8 mouse cellular contexts compared by ENCODE assay signal in genomic region chr11:78301357-78302084, GRCm38 (mm10). TPM values are rescaled to one million over a fixed set of nuclear protein-coding genes. Genes with fewer than 3 reads are reported as not detected.
DNase-seq lines count a peak whose midpoint lies in the region; ATAC-seq and TF ChIP-seq lines count a peak whose summit lies in the region.

Gene Spag5 (plus strand): TSS chr11:78301529.

- intact Hi-C loops in heart, postnatal 25 days (cut with DNase I), result no loop called here

- WGBS in forebrain, embryonic 15.5 days, result under 1% methylated on average over 49 of the region's 49 CpGs
- WGBS in lung, adult 2 months, result 1% methylated on average over 49 of the region's 49 CpGs

- peak within 1 kb of the TSS; percentile 76 to 99 for H3K4me3 ChIP-seq in ES-E14 (ENCODE audit: insufficient read depth in 1 of 2, low read depth in 1 of 2, low read length in 2 of 2, poor library complexity in 1 of 2, severe bottlenecking in 1 of 2)
- H3K4me3 ChIP-seq in forebrain, embryonic 15.5 days, result peak within 1 kb of the TSS; percentile 67
- H3K4me3 ChIP-seq in lung, adult 2 months (replicated peaks; ENCODE audit: extremely low read depth, low read depth, low read length), result peak within 1 kb of the TSS; percentile 58

- ATAC-seq in forebrain, embryonic 15.5 days (replicated peaks), result peak; percentile 100
- ATAC-seq in neutrophil, adult 5-6 weeks (ENCODE audit: extremely low read depth, insufficient number of reproducible peaks, low FRiP score, poor library complexity, severe bottlenecking), result peak; percentile 99

- no peak for TF ChIP-seq CTCF in lung, adult 2 months (IDR thresholded peaks at IDR 0.05; ENCODE audit: insufficient read depth, low read length)

- TF ChIP-seq POLR2A in lung, adult 2 months (IDR thresholded peaks at IDR 0.05; ENCODE audit: borderline replicate concordance, extremely low read depth, low read depth, low read length), result no peak

- H3K36me3 ChIP-seq in ES-E14 (ENCODE audit: control insufficient read depth, insufficient read depth, low read length, poor library complexity, severe bottlenecking), result peaks cover 14% of the 10 kb centered on the region
- H3K36me3 ChIP-seq in forebrain, embryonic 15.5 days, result 0 out of 2 replicates have a peak, but pooled peaks cover 3% of the 10 kb centered on the region

- H3K27ac ChIP-seq in ES-E14 (ENCODE audit: insufficient read depth, low read depth, low read length, poor library complexity, severe bottlenecking), result no peak within 1 kb of the TSS
- H3K27ac ChIP-seq in forebrain, embryonic 15.5 days (replicated peaks), result peak within 1 kb of the TSS; percentile 55

- no peaks in the 10 kb centered on the region for H3K9me3 ChIP-seq in ES-E14 (ENCODE audit: control insufficient read depth, insufficient read depth, low read depth, low read length)
- H3K9me3 ChIP-seq in forebrain, embryonic 15.5 days, result no peaks in the 10 kb centered on the region

- peak; percentile 78 for DNase-seq in ES-E14 (ENCODE audit: low read depth, low spot score)
- peak; percentile 82 for DNase-seq in cerebellum, adult 11-12 months
- peak; percentile 78 for DNase-seq in heart, postnatal 25 days (ENCODE audit: low spot score)
- peak; percentile 88 to 95 for DNase-seq in layer of hippocampus, adult 18-20 months (ENCODE audit: low spot score in 2 of 2)
- DNase-seq in lung, adult 2 months, result peak; percentile 87
- peak; percentile 83 to 84 for DNase-seq in thymus, adult 18-20 months

- in situ Hi-C loops in ES-E14 (cut with MboI; ENCODE audit: low sequenced_read_pairs in 2 of 2, unreplicated experiment in 2 of 2), result no loop called here

- no peaks in the 10 kb centered on the region for H3K4me1 ChIP-seq in ES-E14 (ENCODE audit: control insufficient read depth in 2 of 2, insufficient read depth in 2 of 2, low read length in 2 of 2, poor library complexity in 1 of 2)
- peaks cover 15% of the 10 kb centered on the region for H3K4me1 ChIP-seq in forebrain, embryonic 15.5 days
- H3K4me1 ChIP-seq in lung, adult 2 months (ENCODE audit: control insufficient read depth, insufficient read depth, low read length), result no peaks in the 10 kb centered on the region

- H3K9ac ChIP-seq in ES-E14 (ENCODE audit: insufficient read depth, low read depth, low read length, poor library complexity, severe bottlenecking), result peak within 1 kb of the TSS; percentile 83
- H3K9ac ChIP-seq in forebrain, embryonic 15.5 days (replicated peaks), result peak within 1 kb of the TSS; percentile 58

- no peaks in the 10 kb centered on the region for H3K27me3 ChIP-seq in forebrain, embryonic 15.5 days

- peak within 1 kb of the TSS; percentile 99 for H3K4me2 ChIP-seq in forebrain, embryonic 15.5 days (replicated peaks)

TF ChIP-seq in ES-E14, 5 proteins besides CTCF, POLR2A, EP300 and RAD21:
- TF ChIP-seq HCFC1 (IDR thresholded peaks at IDR 0.05; ENCODE audit: borderline replicate concordance, insufficient read depth, low read length) (no peak; the same call in 1 of the 2 replicates), ZNF384 (IDR thresholded peaks at IDR 0.05; ENCODE audit: low read depth, low read length) (no peak), CHD2 (IDR thresholded peaks at IDR 0.05; ENCODE audit: low read depth, low read length) (no peak), MAFK (IDR thresholded peaks at IDR 0.05; ENCODE audit: insufficient read depth, low read depth, low read length) (no peak), ZC3H11A (IDR thresholded peaks at IDR 0.05; ENCODE audit: borderline replicate concordance, low read depth, low read length) (no peak)

RNA-seq across cellular contexts. Expression of gene Spag5, which starts in this region (rescaled TPM):
- 58.2 and 96.2 TPM in 2 replicates for total RNA-seq in ES-E14 (2012; rRNA removed)
- 23.2 and 26.1 TPM in 2 replicates for polyA plus RNA-seq in forebrain, embryonic 15.5 days (2015; fragmentation: Nextera tagmentation; extraction: Ambion mirVana)
- total RNA-seq in heart, postnatal 25 days (2021), result under 1 TPM; 0.62 to 0.67 TPM
- 1 to 10 TPM; 5.7 to 7.1 TPM for total RNA-seq in layer of hippocampus, adult 18-20 months (2021)
- 1.4 and 1.6 TPM in 2 replicates for polyA plus RNA-seq in lung, adult 2 months (2012; rRNA removed)
- 0.37 and 0.93 TPM in 2 replicates for total RNA-seq in neutrophil, adult 5-6 weeks (2017)

Comparison
In these comparisons a context has a peak if more than half of its experiments do, and no peak if none do; other contexts are left out.
1. Peak in DNase-seq in heart, postnatal 25 days; RNA of the gene not detected or under 1 TPM.
2. Peak in ATAC-seq in neutrophil, adult 5-6 weeks; RNA of the gene not detected or under 1 TPM.